Mouse (Mus musculus) embryonic fibroblast, embryonic 13.5 days (primary cell): Measurements from ENCODE around the gene Lmod2.

Experiments used
- CTCF ChIP-seq: IDR thresholded peaks from 2 replicates; pipeline ENCODE4 v1.5.1; 2011; ENCODE audit warnings: mild to moderate bottlenecking, control low read depth, low read length, moderate library complexity, borderline replicate concordance; ENCODE audit not compliant: insufficient read depth
- POLR2A ChIP-seq: IDR thresholded peaks from 2 replicates; pipeline ENCODE4 v1.6.1; 2011; ENCODE audit warnings: low read depth, mild to moderate bottlenecking, control low read depth, low read length, moderate library complexity

DNA sequence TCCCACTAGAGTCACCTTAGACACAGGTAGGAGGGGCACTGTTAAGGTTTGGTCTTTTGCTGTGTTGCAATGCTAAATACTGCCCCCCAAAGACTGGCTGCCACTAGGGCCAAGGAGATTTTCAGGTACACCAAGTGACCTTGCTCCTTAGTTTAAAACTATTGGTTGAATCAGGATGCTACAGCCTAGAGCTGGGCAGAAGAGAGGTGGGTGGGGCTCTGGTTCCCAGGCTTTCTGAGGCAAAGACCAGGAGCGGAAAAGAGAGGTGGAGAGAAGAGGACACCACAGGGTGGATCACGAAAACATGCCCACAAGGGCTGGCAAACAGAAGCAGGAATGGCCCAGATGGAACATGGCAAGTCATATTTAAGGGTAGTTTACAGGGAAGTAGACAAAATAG is 44.6 kb downstream of the Lmod2 start:
- TF ChIP-seq POLR2A (no peak), CTCF (no peak)
